12 mouse cellular contexts compared by ENCODE assay signal in genomic region chr7:65056864-65057263, GRCm38 (mm10).
"Had no signal": no experiment of that assay in that cellular context is flagged by ENCODE, and none has a peak within 500 bp of the region (broad histone marks: within the 10 kb centered on the region; RNA-seq: fewer than 3 reads in every experiment).

No protein-coding gene starts in this region.

- DNase-seq: kidney, adult 2 months; kidney, postnatal 14 days; layer of hippocampus, postnatal 36 days; lung, adult 18-20 months; retina, postnatal 1 day; right cerebral cortex, postnatal 25 days; thymus, postnatal 4 days had no signal

- H3K27me3 ChIP-seq: kidney, embryonic 15.5 days; limb, embryonic 13.5 days; neural tube, embryonic 12.5 days had no signal

- H3K4me2 ChIP-seq: kidney, embryonic 15.5 days; limb, embryonic 13.5 days; neural tube, embryonic 12.5 days had no signal

- H3K4me3 ChIP-seq: kidney, embryonic 15.5 days; limb, embryonic 13.5 days; neural tube, embryonic 12.5 days had no signal

- H3K27ac ChIP-seq: kidney, embryonic 15.5 days; limb, embryonic 13.5 days; liver, embryonic 14.5 days; neural tube, embryonic 12.5 days had no signal

- ATAC-seq: intestine, embryonic 16.5 days had no signal

- H3K9ac ChIP-seq: kidney, embryonic 15.5 days; limb, embryonic 13.5 days; liver, embryonic 14.5 days; neural tube, embryonic 12.5 days had no signal

- H3K4me1 ChIP-seq: kidney, embryonic 15.5 days; neural tube, embryonic 12.5 days had no signal

- H3K9me3 ChIP-seq: kidney, embryonic 15.5 days; limb, embryonic 13.5 days; neural tube, embryonic 12.5 days had no signal

- H3K36me3 ChIP-seq: kidney, embryonic 15.5 days; limb, embryonic 13.5 days; neural tube, embryonic 12.5 days had no signal
